Mouse (Mus musculus) myocyte (in vitro differentiated cells): ENCODE measurements at regions not wholly inside any gene's neighbourhood (a gene's known extent, or its start where the extent isn't known, plus 50 kb on each side); places are given as distances from the start of the nearest gene placed in this dataset.

Experiments
- MAX ChIP-seq: IDR thresholded peaks from one replicate; pipeline ENCODE4 v1.6.1; 2011; ENCODE audit warnings: low read depth, mild to moderate bottlenecking, control low read depth
- POLR2A ChIP-seq: IDR thresholded peaks from one replicate; pipeline ENCODE4 v1.6.1; 2011; ENCODE audit warnings: low read depth, mild to moderate bottlenecking, control low read depth, moderate library complexity; ENCODE audit not compliant: insufficient read length
- REST ChIP-seq: IDR thresholded peaks from one replicate; pipeline ENCODE4 v1.6.1; 2011; ENCODE audit warnings: mild to moderate bottlenecking, control low read depth, moderate library complexity; ENCODE audit not compliant: insufficient read depth, insufficient read length

DNA sequence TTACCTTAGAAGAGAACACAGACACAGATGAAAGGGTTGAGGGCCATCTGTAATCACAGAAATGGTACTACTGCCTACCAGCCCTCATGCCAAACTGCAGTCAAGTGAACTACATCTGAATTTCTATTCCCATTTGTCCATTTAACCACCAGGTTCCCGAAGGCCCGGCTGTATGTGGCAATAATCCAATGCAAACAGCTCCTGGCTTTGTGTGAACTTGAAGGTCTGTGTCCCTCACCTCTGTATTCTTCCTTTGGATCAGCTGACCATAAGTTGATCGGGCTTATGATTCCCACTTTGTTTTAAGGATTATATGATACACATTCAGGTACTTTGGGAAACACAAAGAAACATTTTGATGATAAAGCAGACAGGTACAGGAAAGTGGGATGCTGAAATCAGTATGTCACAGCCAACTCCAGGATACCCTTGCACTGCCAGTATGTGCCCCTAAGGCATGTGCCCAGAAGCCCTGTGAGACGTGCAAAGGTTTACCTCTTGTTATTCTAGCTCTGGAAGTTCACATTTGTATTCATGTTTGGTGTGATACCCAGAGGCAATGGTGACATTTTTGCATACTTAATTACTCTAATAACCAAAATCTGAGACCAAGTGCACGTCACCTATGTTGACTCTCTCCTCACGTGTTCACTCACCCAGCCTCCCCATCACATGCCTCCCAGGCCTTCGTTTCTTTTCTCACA, 214.1 kb upstream of the Gm9747 start:
- no peak for TF ChIP-seq POLR2A
- no peak for TF ChIP-seq REST
- TF ChIP-seq MAX = no peak
